Mouse (Mus musculus): Measurements from ENCODE around the gene Zfp968. TPM values are rescaled to one million over a fixed set of nuclear protein-coding genes. Genes with fewer than 3 reads are reported as not detected.
"Not testable (repeated sequence)": the region's sequence is repeated elsewhere in the genome, so short reads cannot be mapped to it uniquely, and the experiment has no call there.

The Zfp968 gene
- 5.2 and 7.0 TPM in 2 replicates for polyA plus RNA-seq (2016; fragmentation: Nextera tagmentation; extraction: Ambion mirVana)

- not testable (repeated sequence) for DNase-seq (ENCODE audit: low spot score); H3K4me3 ChIP-seq; H3K36me3 ChIP-seq (replicated peaks); H3K27me3 ChIP-seq (replicated peaks; ENCODE audit: low read depth, poor library complexity, severe bottlenecking); H3K4me1 ChIP-seq; H3K9me3 ChIP-seq; H3K27ac ChIP-seq (replicated peaks)
- WGBS: no CpG with 5 or more reads among the region's 6 CpGs
Observed at GRCm38 (mm10) chr2:175372136-175372535, at the start of gene Zfp968. Gene Zfp968, plus strand, starts transcription at chr2:175372436.

GRCm38 (mm10) chr2:175338097-175338496 is 34.1 kb upstream of the Zfp968 start, which contains the start of gene Gm4631:
Gene Gm4631, minus strand, starts transcription at chr2:175338197.
- not testable (repeated sequence) for H3K27ac ChIP-seq (replicated peaks); H3K27me3 ChIP-seq (replicated peaks; ENCODE audit: low read depth, poor library complexity, severe bottlenecking); H3K4me3 ChIP-seq; H3K4me1 ChIP-seq; H3K9me3 ChIP-seq; H3K36me3 ChIP-seq (replicated peaks); DNase-seq (ENCODE audit: low spot score)
- WGBS: no CpG with 5 or more reads among the region's 8 CpGs

Other genes starting within 250 kb of the Zfp968 start
- 7.0 and 7.1 TPM in 2 replicates for gene Gm14399, start 230.4 kb upstream of the Zfp968 start, polyA plus RNA-seq (2016; fragmentation: Nextera tagmentation; extraction: Ambion mirVana)
- gene Gm14443, start 196.6 kb upstream of the Zfp968 start, polyA plus RNA-seq (2016; fragmentation: Nextera tagmentation; extraction: Ambion mirVana): 0.67 and 0.84 TPM in 2 replicates
- 7.1 and 11.5 TPM in 2 replicates for gene Gm14391, start 165.5 kb upstream of the Zfp968 start, polyA plus RNA-seq (2016; fragmentation: Nextera tagmentation; extraction: Ambion mirVana)
- 5.5 and 6.8 TPM in 2 replicates for gene Gm14440, start 97.3 kb upstream of the Zfp968 start, polyA plus RNA-seq (2016; fragmentation: Nextera tagmentation; extraction: Ambion mirVana)
- 22.0 and 23.5 TPM in 2 replicates for gene Gm4631, start 34.2 kb upstream of the Zfp968 start, polyA plus RNA-seq (2016; fragmentation: Nextera tagmentation; extraction: Ambion mirVana)
- gene Gm4724, start 63.4 kb downstream of the Zfp968 start, polyA plus RNA-seq (2016; fragmentation: Nextera tagmentation; extraction: Ambion mirVana): 11.1 and 15.7 TPM in 2 replicates
- 1.6 and 6.9 TPM in 2 replicates for gene Zfp965, start 97.5 kb downstream of the Zfp968 start, polyA plus RNA-seq (2016; fragmentation: Nextera tagmentation; extraction: Ambion mirVana)